ENCODE assay signal across 9 mouse cellular contexts in the genomic region with DNA sequence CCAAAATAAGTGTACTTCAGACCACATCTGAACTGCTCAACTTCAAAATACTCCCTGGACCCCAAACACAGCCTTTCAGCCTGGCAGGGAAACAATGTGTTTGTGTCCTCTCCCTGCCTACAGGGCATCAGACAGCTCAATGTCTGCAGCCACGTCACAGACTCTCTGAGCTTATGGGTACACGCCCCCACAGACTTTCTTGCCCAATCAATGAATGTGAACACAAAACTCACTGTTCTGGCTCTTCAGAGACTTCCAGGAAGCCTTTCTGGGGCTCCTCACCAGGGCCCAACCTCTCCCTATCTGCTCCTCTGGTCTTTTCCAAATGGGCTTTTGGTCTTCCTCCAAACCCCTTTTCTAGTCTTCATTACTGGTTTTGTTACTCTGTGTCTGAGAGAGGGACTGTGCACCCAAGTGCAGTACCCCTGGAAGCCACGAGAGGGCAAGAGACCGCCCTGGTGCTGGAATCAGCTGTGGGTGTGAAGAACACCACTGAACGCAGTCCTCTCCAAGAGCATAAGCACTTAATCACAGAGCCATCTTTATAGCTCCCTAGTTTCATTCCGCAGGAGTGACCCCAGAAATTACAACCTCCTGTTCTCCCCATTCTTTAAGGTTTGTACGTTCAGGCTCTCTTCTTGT. TPM values are rescaled to one million over a fixed set of nuclear protein-coding genes. Genes with fewer than 3 reads are reported as not detected.
DNase-seq lines count a peak whose midpoint lies in the region; ATAC-seq and TF ChIP-seq lines count a peak whose summit lies in the region.
"Had no signal": no experiment of that assay in that cellular context is flagged by ENCODE, and none has a peak within 500 bp of the region (broad histone marks: within the 10 kb centered on the region; RNA-seq: fewer than 3 reads in every experiment).

No protein-coding gene starts in this region.

- peak; percentile 79 for TF ChIP-seq CTCF in midbrain, postnatal 0 days (IDR thresholded peaks at IDR 0.05)

- no peak overlapping the region for H3K9ac ChIP-seq in midbrain, postnatal 0 days (replicated peaks; ENCODE audit: low read length, poor library complexity, severe bottlenecking)
- H3K9ac ChIP-seq: heart, embryonic 15.5 days had no signal

- peak; percentile 88 for ATAC-seq in common myeloid progenitor, adult 5-6 weeks (replicated peaks; ENCODE audit: low read depth, poor library complexity, severe bottlenecking)
- ATAC-seq in midbrain, postnatal 0 days (ENCODE audit: low FRiP score), result no peak

- intact Hi-C loops in left cerebral cortex, postnatal 4 days (cut with DNase I), result no loop called here

- no peak overlapping the region for H3K27ac ChIP-seq in midbrain, postnatal 0 days (ENCODE audit: low read depth, low read length)
- H3K27ac ChIP-seq: heart, embryonic 15.5 days had no signal

- H3K4me2 ChIP-seq in midbrain, postnatal 0 days (ENCODE audit: low read depth, low read length, poor library complexity, severe bottlenecking), result no peak overlapping the region
- H3K4me2 ChIP-seq: heart, embryonic 15.5 days had no signal

- peaks cover 86% of the 10 kb centered on the region for H3K36me3 ChIP-seq in midbrain, postnatal 0 days (ENCODE audit: insufficient read depth, low read length)

- WGBS in midbrain, postnatal 0 days, result 69% methylated on average over 7 of the region's 7 CpGs

- peak; percentile 60 to 66 for DNase-seq in adrenal gland, adult 18-20 months (ENCODE audit: low spot score in 2 of 2)
- no peak for DNase-seq in adrenal gland, adult 8-10 months
- DNase-seq in left cerebral cortex, postnatal 4 days, result peak; percentile 56
- no peak for DNase-seq in left cerebral cortex, adult 9 months (ENCODE audit: low spot score in 2 of 2)
- DNase-seq in kidney, postnatal 25 days, result peak; percentile 69 to 72
- no peak for DNase-seq in midbrain, postnatal 0 days (ENCODE audit: low spot score)
- DNase-seq in right cerebral cortex, postnatal 10 days (ENCODE audit: low spot score in 2 of 2), result no peak

- H3K9me3 ChIP-seq in midbrain, postnatal 0 days (ENCODE audit: low read length), result no peaks in the 10 kb centered on the region
- H3K9me3 ChIP-seq: heart, embryonic 15.5 days had no signal

- H3K4me3 ChIP-seq in midbrain, postnatal 0 days (ENCODE audit: low read depth, low read length), result no peak overlapping the region
- H3K4me3 ChIP-seq: heart, embryonic 15.5 days had no signal

- H3K4me1 ChIP-seq in midbrain, postnatal 0 days (ENCODE audit: insufficient read depth, low read length), result no peaks in the 10 kb centered on the region
- H3K4me1 ChIP-seq: heart, embryonic 15.5 days had no signal

- H3K27me3 ChIP-seq in midbrain, postnatal 0 days (ENCODE audit: insufficient read depth, low read length), result no peaks in the 10 kb centered on the region
- H3K27me3 ChIP-seq: heart, embryonic 15.5 days had no signal

RNA-seq across cellular contexts. Expression of a gene that starts 14.8 kb away (rescaled TPM):
- total RNA-seq in adrenal gland, adult 18-20 months (2021), result 10 to 100 TPM; 30.8 to 45.3 TPM
- total RNA-seq in adrenal gland, adult 8-10 months (2022), result 10 to 100 TPM; 64.6 to 86.8 (median 70.0) TPM
- 10 to 100 TPM; 77.9 to 80.6 TPM for total RNA-seq in left cerebral cortex, postnatal 4 days (2021)
- total RNA-seq in common myeloid progenitor, adult 5-6 weeks (2017), result 2.2 and 7.5 TPM in 2 replicates
- 17.4 and 17.9 TPM in 2 replicates for total RNA-seq in midbrain, postnatal 0 days (2014; rRNA removed)
- polyA plus RNA-seq in midbrain, postnatal 0 days (2015; fragmentation: Nextera tagmentation; extraction: Ambion mirVana), result 8.8 and 9.2 TPM in 2 replicates

RNA-seq across cellular contexts. Expression of a gene that starts 20.1 kb away (rescaled TPM):
- 100 to 1,000 TPM in 1 of 2 experiments, 10 to 100 TPM in 1; 86.9 to 106 TPM for total RNA-seq in adrenal gland, adult 18-20 months (2021)
- 100 to 1,000 TPM in 3 of 4 experiments, 10 to 100 TPM in 1; 89.6 to 138 (median 129) TPM for total RNA-seq in adrenal gland, adult 8-10 months (2022)
- total RNA-seq in left cerebral cortex, postnatal 4 days (2021), result 1 to 10 TPM; 6.9 to 7.2 TPM
- 1.1 TPM in 1 of 2 replicates, not detected in the other for total RNA-seq in common myeloid progenitor, adult 5-6 weeks (2017)
- 7.3 and 7.9 TPM in 2 replicates for total RNA-seq in midbrain, postnatal 0 days (2014; rRNA removed)
- 11.9 and 14.0 TPM in 2 replicates for polyA plus RNA-seq in midbrain, postnatal 0 days (2015; fragmentation: Nextera tagmentation; extraction: Ambion mirVana)

RNA-seq across cellular contexts. Expression of a gene that starts 21.7 kb away (rescaled TPM):
- total RNA-seq in adrenal gland, adult 18-20 months (2021), result 10 to 100 TPM; 75.1 to 85.9 TPM
- 100 to 1,000 TPM in 2 of 4 experiments, 10 to 100 TPM in 2; 88.5 to 120 (median 101) TPM for total RNA-seq in adrenal gland, adult 8-10 months (2022)
- 100 to 1,000 TPM; 154 TPM for total RNA-seq in left cerebral cortex, postnatal 4 days (2021)
- 9.6 and 17.0 TPM in 2 replicates for total RNA-seq in common myeloid progenitor, adult 5-6 weeks (2017)
- total RNA-seq in midbrain, postnatal 0 days (2014; rRNA removed), result 86.5 and 90.9 TPM in 2 replicates
- polyA plus RNA-seq in midbrain, postnatal 0 days (2015; fragmentation: Nextera tagmentation; extraction: Ambion mirVana), result 49.0 and 53.3 TPM in 2 replicates

RNA-seq across cellular contexts. Expression of a gene that starts 24.4 kb away (rescaled TPM):
- 10 to 100 TPM; 44.3 to 46.8 TPM for total RNA-seq in adrenal gland, adult 18-20 months (2021)
- 10 to 100 TPM; 57.5 to 81.7 (median 66.6) TPM for total RNA-seq in adrenal gland, adult 8-10 months (2022)
- 10 to 100 TPM; 44.8 to 47.6 TPM for total RNA-seq in left cerebral cortex, postnatal 4 days (2021)
- total RNA-seq in common myeloid progenitor, adult 5-6 weeks (2017), result 66.0 and 71.2 TPM in 2 replicates
- total RNA-seq in midbrain, postnatal 0 days (2014; rRNA removed), result 68.3 and 79.4 TPM in 2 replicates
- 70.0 and 72.3 TPM in 2 replicates for polyA plus RNA-seq in midbrain, postnatal 0 days (2015; fragmentation: Nextera tagmentation; extraction: Ambion mirVana)

RNA-seq across cellular contexts. Expression of a gene that starts 24.6 kb away (rescaled TPM):
- 10 to 100 TPM; 14.9 to 28.3 TPM for total RNA-seq in adrenal gland, adult 18-20 months (2021)
- total RNA-seq in adrenal gland, adult 8-10 months (2022), result 10 to 100 TPM; 16.4 to 20.5 (median 17.1) TPM
- 1 to 10 TPM; 6.2 to 7.2 TPM for total RNA-seq in left cerebral cortex, postnatal 4 days (2021)
- total RNA-seq in common myeloid progenitor, adult 5-6 weeks (2017), result 3.4 and 3.8 TPM in 2 replicates
- 7.7 and 10.3 TPM in 2 replicates for total RNA-seq in midbrain, postnatal 0 days (2014; rRNA removed)
- polyA plus RNA-seq in midbrain, postnatal 0 days (2015; fragmentation: Nextera tagmentation; extraction: Ambion mirVana), result 13.7 and 15.7 TPM in 2 replicates

Comparison
In these comparisons a context has a peak if more than half of its experiments do, and no peak if none do; other contexts are left out.
1. DNase-seq: peak in adrenal gland, adult 18-20 months (2 of 2), left cerebral cortex, postnatal 4 days (single experiment) and kidney, postnatal 25 days (2 of 2); none in adrenal gland, adult 8-10 months (single experiment), left cerebral cortex, adult 9 months (0 of 2), midbrain, postnatal 0 days (single experiment) and right cerebral cortex, postnatal 10 days (0 of 2).